Mouse (Mus musculus): ENCODE data around the gene Pea15a. TPM values are rescaled to one million over a fixed set of nuclear protein-coding genes. Genes with fewer than 3 reads are reported as not detected.

The Pea15a gene
- polyA plus RNA-seq, 1 experiment from 2014 or later, result 525 TPM

- H3K9me3 ChIP-seq (replicated peaks; ENCODE audit: control insufficient read depth, low read length, poor library complexity, severe bottlenecking), result no peaks in the 10 kb centered on the region
- H3K9ac ChIP-seq (ENCODE audit: low read depth, low read length), result no peak overlapping the region
- H3K27me3 ChIP-seq (ENCODE audit: control insufficient read depth, insufficient read depth, low read depth, low read length), result no peaks in the 10 kb centered on the region
- H3K4me1 ChIP-seq (ENCODE audit: control insufficient read depth, insufficient read depth, low read length), result no peaks in the 10 kb centered on the region
- ATAC-seq, result no peak
- 83% methylated on average over 2 of the region's 2 CpGs for WGBS
- no peak overlapping the region for H3K27ac ChIP-seq (ENCODE audit: low read length)
- no peak overlapping the region for H3K4me2 ChIP-seq (ENCODE audit: low read length)
- H3K4me3 ChIP-seq (ENCODE audit: low read depth, low read length), result no peak overlapping the region
- no peaks in the 10 kb centered on the region for H3K36me3 ChIP-seq (ENCODE audit: control insufficient read depth, insufficient read depth, low read length)
Measured at GRCm38 (mm10) chr1:172228209-172228608, 21.6 kb upstream of the Pea15a start.

GRCm38 (mm10) chr1:172221297-172222063 lies 14.9 kb upstream of the Pea15a start:
- Histone ChIP-seq H3K9ac (ENCODE audit: low read depth, low read length) (no peak overlapping the region), H3K4me1 (ENCODE audit: control insufficient read depth, insufficient read depth, low read length) (peaks cover 17% of the 10 kb centered on the region), H3K27ac (ENCODE audit: low read length) (no peak overlapping the region), H3K27me3 (ENCODE audit: control insufficient read depth, insufficient read depth, low read depth, low read length) (no peaks in the 10 kb centered on the region), H3K9me3 (replicated peaks; ENCODE audit: control insufficient read depth, low read length, poor library complexity, severe bottlenecking) (no peaks in the 10 kb centered on the region), H3K36me3 (ENCODE audit: control insufficient read depth, insufficient read depth, low read length) (no peaks in the 10 kb centered on the region), H3K4me3 (ENCODE audit: low read depth, low read length) (no peak overlapping the region), H3K4me2 (ENCODE audit: low read length) (no peak overlapping the region)
- no peak for ATAC-seq
- WGBS, result 46% methylated on average over 11 of the region's 11 CpGs

GRCm38 (mm10) chr1:172220414-172220813 lies 13.8 kb upstream of the Pea15a start:
- ATAC-seq, result peak; percentile 33; the same call in 1 of the 2 replicates
- H3K9ac ChIP-seq (ENCODE audit: low read depth, low read length), result no peak overlapping the region
- peaks cover 17% of the 10 kb centered on the region for H3K4me1 ChIP-seq (ENCODE audit: control insufficient read depth, insufficient read depth, low read length)
- no peak overlapping the region for H3K4me2 ChIP-seq (ENCODE audit: low read length)
- 27% methylated on average over 10 of the region's 10 CpGs for WGBS
- no peaks in the 10 kb centered on the region for H3K36me3 ChIP-seq (ENCODE audit: control insufficient read depth, insufficient read depth, low read length)
- H3K27me3 ChIP-seq (ENCODE audit: control insufficient read depth, insufficient read depth, low read depth, low read length), result no peaks in the 10 kb centered on the region
- H3K4me3 ChIP-seq (ENCODE audit: low read depth, low read length), result no peak overlapping the region
- peak overlapping the region; percentile 43 for H3K27ac ChIP-seq (ENCODE audit: low read length)
- H3K9me3 ChIP-seq (replicated peaks; ENCODE audit: control insufficient read depth, low read length, poor library complexity, severe bottlenecking), result no peaks in the 10 kb centered on the region

DNA sequence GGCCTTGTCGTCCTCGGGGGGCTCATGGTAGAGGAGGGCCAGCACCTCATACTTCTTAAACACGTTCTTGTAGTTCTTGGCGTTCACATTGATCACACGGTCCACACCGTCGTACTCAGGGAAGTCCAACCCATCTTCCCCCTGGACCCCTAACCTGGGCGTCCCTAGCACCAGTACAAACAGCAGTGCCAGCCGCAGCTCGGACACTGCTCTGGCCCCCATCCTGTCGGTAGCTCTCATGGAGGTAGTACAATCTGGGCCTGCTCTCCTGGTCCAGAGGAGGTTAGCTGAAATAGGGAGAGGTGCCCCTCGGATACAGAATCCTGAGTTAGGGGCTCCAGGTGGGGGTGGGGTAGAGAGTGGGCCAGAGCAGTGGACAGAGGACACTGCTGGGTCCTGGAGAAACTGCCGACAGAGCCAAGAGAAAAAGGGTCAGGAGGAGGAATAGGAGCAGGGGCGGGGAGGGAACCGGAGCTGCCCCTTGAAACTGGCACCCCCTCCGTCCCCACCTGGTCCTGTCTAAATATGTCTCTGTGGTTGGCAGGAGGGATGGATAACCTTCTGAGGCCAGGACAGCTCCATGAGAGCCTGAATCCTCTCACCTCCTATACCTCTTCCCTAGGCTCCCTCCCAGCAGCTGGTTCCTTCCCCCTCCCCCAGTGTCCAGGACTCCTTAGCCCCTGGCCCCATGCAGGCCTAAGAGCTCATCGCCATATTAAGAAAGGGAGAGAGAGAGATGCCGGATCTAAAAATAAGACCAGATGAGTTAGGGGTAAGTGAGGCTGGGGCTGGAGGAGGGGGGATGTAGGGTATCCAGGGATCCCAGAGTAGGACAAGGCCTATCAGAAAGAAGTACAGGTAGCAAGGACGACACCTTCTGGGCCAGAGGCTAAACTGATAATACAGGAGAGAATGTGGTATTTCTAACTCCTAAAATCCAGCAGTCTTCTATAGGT lies 13.1 kb upstream of the Pea15a start, which contains the start of gene Casq1:
Gene Casq1, minus strand, starts transcription at position 418 of the 956 bp plus-strand sequence.
- ATAC-seq, result no peak
- peak within 1 kb of the TSS; percentile 43 for H3K27ac ChIP-seq (ENCODE audit: low read length)

DNA sequence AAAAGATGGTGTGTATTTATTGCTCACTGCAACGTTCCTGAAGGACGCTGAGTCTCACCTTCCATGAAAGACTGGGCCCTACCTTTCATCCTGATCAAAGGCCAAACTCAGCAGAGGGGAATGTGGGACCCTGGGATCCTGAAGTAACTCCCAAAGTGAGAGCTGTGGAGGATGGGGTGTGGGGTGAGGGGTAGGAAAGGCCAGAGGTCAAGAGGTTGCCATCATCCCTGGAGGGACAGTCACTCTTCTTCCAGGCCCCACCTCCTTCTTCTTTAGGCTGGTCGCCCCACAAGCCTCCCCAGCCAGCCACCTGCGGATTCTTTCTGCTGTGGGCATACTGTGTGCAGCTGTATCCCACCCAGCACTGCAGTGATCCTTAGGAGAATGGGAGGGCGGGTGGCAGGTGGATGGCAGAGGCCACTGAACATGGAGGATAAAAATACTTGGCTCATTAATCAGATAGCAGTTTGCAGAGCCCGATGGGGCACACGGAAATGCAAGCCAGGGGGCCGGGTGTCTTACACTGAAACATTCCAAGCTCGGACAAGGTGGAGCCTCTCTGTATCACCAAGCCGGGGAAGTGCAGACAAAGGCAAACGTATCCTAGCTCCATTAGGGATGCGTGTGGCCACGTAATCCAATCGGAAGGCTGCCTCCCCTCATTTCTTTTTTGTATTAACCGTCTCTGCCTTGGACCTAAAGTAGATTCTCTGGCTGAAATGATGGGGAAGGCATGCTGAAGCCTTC lies 11.7 kb upstream of the Pea15a start:
- H3K9ac ChIP-seq (ENCODE audit: low read depth, low read length), result no peak overlapping the region
- no peaks in the 10 kb centered on the region for H3K27me3 ChIP-seq (ENCODE audit: control insufficient read depth, insufficient read depth, low read depth, low read length)
- no peak overlapping the region for H3K4me3 ChIP-seq (ENCODE audit: low read depth, low read length)
- ATAC-seq, result no peak
- no peak overlapping the region for H3K4me2 ChIP-seq (ENCODE audit: low read length)
- H3K27ac ChIP-seq (ENCODE audit: low read length), result no peak overlapping the region
- no peaks in the 10 kb centered on the region for H3K36me3 ChIP-seq (ENCODE audit: control insufficient read depth, insufficient read depth, low read length)
- WGBS, result 50% methylated on average over 15 of the region's 15 CpGs
- no peaks in the 10 kb centered on the region for H3K9me3 ChIP-seq (replicated peaks; ENCODE audit: control insufficient read depth, low read length, poor library complexity, severe bottlenecking)
- H3K4me1 ChIP-seq (ENCODE audit: control insufficient read depth, insufficient read depth, low read length), result peaks cover 17% of the 10 kb centered on the region

More for the DNA sequence above, 13.1 kb upstream of the Pea15a start, which contains the start of gene Casq1:
- no peak within 1 kb of the TSS for H3K9ac ChIP-seq (ENCODE audit: low read depth, low read length)
- no peaks in the 10 kb centered on the region for H3K36me3 ChIP-seq (ENCODE audit: control insufficient read depth, insufficient read depth, low read length)
- peaks cover 17% of the 10 kb centered on the region for H3K4me1 ChIP-seq (ENCODE audit: control insufficient read depth, insufficient read depth, low read length)
- no peaks in the 10 kb centered on the region for H3K27me3 ChIP-seq (ENCODE audit: control insufficient read depth, insufficient read depth, low read depth, low read length)
- H3K4me2 ChIP-seq (ENCODE audit: low read length), result no peak within 1 kb of the TSS
- 83% methylated on average over 19 of the region's 19 CpGs for WGBS
- H3K4me3 ChIP-seq (ENCODE audit: low read depth, low read length), result no peak within 1 kb of the TSS
- H3K9me3 ChIP-seq (replicated peaks; ENCODE audit: control insufficient read depth, low read length, poor library complexity, severe bottlenecking), result no peaks in the 10 kb centered on the region

- no peaks in the 10 kb centered on the region for H3K9me3 ChIP-seq (replicated peaks; ENCODE audit: control insufficient read depth, low read length, poor library complexity, severe bottlenecking)
- WGBS, result 4% methylated on average over 5 of the region's 5 CpGs
- H3K27ac ChIP-seq (ENCODE audit: low read length), result peak overlapping the region; percentile 54; the same call in 1 of the 2 replicates
- 0 out of 2 replicates have a peak overlapping the region, but pooled peaks have one; percentile 7 for H3K4me3 ChIP-seq (ENCODE audit: low read depth, low read length)
- no peaks in the 10 kb centered on the region for H3K27me3 ChIP-seq (ENCODE audit: control insufficient read depth, insufficient read depth, low read depth, low read length)
- peaks cover 15% of the 10 kb centered on the region for H3K4me1 ChIP-seq (ENCODE audit: control insufficient read depth, insufficient read depth, low read length)
- H3K36me3 ChIP-seq (ENCODE audit: control insufficient read depth, insufficient read depth, low read length), result no peaks in the 10 kb centered on the region
- no peak overlapping the region for H3K9ac ChIP-seq (ENCODE audit: low read depth, low read length)
- ATAC-seq, result peak; percentile 43
- H3K4me2 ChIP-seq (ENCODE audit: low read length), result peak overlapping the region; percentile 39
Measured at GRCm38 (mm10) chr1:172217148-172217547, 10.5 kb upstream of the Pea15a start.

DNA sequence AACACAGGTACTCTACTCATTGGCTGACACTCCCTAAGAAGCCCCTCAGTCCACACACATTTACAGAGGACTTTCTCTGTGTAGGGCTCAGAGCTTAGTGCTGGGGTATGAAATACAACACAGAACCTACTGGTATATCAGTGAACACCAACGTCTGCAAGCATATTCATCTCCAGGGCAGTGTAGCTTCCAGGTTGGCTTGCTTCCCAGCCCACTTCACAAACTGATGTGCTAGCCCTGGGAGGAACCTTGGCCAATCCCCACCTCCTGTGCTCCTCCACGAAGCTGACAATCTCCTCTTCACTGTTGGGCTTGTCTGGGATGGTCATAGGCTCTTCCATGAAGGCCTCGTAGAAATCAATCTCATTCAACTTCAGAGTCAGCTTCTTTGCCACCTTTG lies 8.1 kb upstream of the Pea15a start:
- WGBS, result 66% methylated on average over 3 of the region's 3 CpGs
- no peak overlapping the region for H3K27ac ChIP-seq (ENCODE audit: low read length)
- no peaks in the 10 kb centered on the region for H3K36me3 ChIP-seq (ENCODE audit: control insufficient read depth, insufficient read depth, low read length)
- no peaks in the 10 kb centered on the region for H3K27me3 ChIP-seq (ENCODE audit: control insufficient read depth, insufficient read depth, low read depth, low read length)
- ATAC-seq, result no peak
- H3K4me2 ChIP-seq (ENCODE audit: low read length), result no peak overlapping the region
- no peak overlapping the region for H3K9ac ChIP-seq (ENCODE audit: low read depth, low read length)
- no peak overlapping the region for H3K4me3 ChIP-seq (ENCODE audit: low read depth, low read length)
- no peaks in the 10 kb centered on the region for H3K9me3 ChIP-seq (replicated peaks; ENCODE audit: control insufficient read depth, low read length, poor library complexity, severe bottlenecking)
- H3K4me1 ChIP-seq (ENCODE audit: control insufficient read depth, insufficient read depth, low read length), result peaks cover 8% of the 10 kb centered on the region

GRCm38 (mm10) chr1:172213771-172214170 lies 7.2 kb upstream of the Pea15a start:
- no peak overlapping the region for H3K4me3 ChIP-seq (ENCODE audit: low read depth, low read length)
- H3K27ac ChIP-seq (ENCODE audit: low read length), result no peak overlapping the region
- peaks cover 7% of the 10 kb centered on the region for H3K4me1 ChIP-seq (ENCODE audit: control insufficient read depth, insufficient read depth, low read length)
- no peak for ATAC-seq
- H3K9me3 ChIP-seq (replicated peaks; ENCODE audit: control insufficient read depth, low read length, poor library complexity, severe bottlenecking), result no peaks in the 10 kb centered on the region
- WGBS, result 34% methylated on average over 4 of the region's 4 CpGs
- H3K27me3 ChIP-seq (ENCODE audit: control insufficient read depth, insufficient read depth, low read depth, low read length), result no peaks in the 10 kb centered on the region
- no peak overlapping the region for H3K4me2 ChIP-seq (ENCODE audit: low read length)
- no peaks in the 10 kb centered on the region for H3K36me3 ChIP-seq (ENCODE audit: control insufficient read depth, insufficient read depth, low read length)
- no peak overlapping the region for H3K9ac ChIP-seq (ENCODE audit: low read depth, low read length)
